Mouse (Mus musculus): ENCODE data around the gene Nr2f2. TPM values are rescaled to one million over a fixed set of nuclear protein-coding genes. Genes with fewer than 3 reads are reported as not detected.
A peak's percentile ranks its signal among the peaks of the same experiment; 100 is the strongest.

Nr2f2 gene
- total RNA-seq, 4 experiments from 2014 or later = 108 to 141 (median 120) TPM

GRCm38 (mm10) chr7:70350781-70351551 lies 15.6 kb downstream of the Nr2f2 start:
- DNase-seq = no peak

GRCm38 (mm10) chr7:70349981-70350670 lies 16.4 kb downstream of the Nr2f2 start:
- no peak for DNase-seq

- no peak for DNase-seq
Observed at GRCm38 (mm10) chr7:70348977-70349615, 17.4 kb downstream of the Nr2f2 start.

- no peak for DNase-seq
Observed at GRCm38 (mm10) chr7:70348064-70348976, 18.2 kb downstream of the Nr2f2 start.

- no peak for DNase-seq
Observed at GRCm38 (mm10) chr7:70347618-70347958, 18.9 kb downstream of the Nr2f2 start.

- DNase-seq = no peak
Observed at GRCm38 (mm10) chr7:70346951-70347617, 19.5 kb downstream of the Nr2f2 start.

- DNase-seq = peak; percentile 94
Observed at GRCm38 (mm10) chr7:70346010-70346536, 20.5 kb downstream of the Nr2f2 start.

GRCm38 (mm10) chr7:70343426-70343825 lies 23.1 kb downstream of the Nr2f2 start:
- DNase-seq = no peak

- no peak for DNase-seq
Observed at GRCm38 (mm10) chr7:70342771-70343170, 23.8 kb downstream of the Nr2f2 start.

- DNase-seq = no peak
Observed at GRCm38 (mm10) chr7:70342076-70342475, 24.5 kb downstream of the Nr2f2 start.

- DNase-seq = no peak
Observed at GRCm38 (mm10) chr7:70339998-70340630, 26.4 kb downstream of the Nr2f2 start.

- no peak for DNase-seq
Observed at GRCm38 (mm10) chr7:70338265-70338640, 28.3 kb downstream of the Nr2f2 start.

- no peak for DNase-seq
Observed at GRCm38 (mm10) chr7:70337581-70338264, 28.8 kb downstream of the Nr2f2 start.

GRCm38 (mm10) chr7:70336571-70337240 lies 29.8 kb downstream of the Nr2f2 start:
- no peak for DNase-seq

GRCm38 (mm10) chr7:70336126-70336525 lies 30.4 kb downstream of the Nr2f2 start:
- DNase-seq = no peak

- DNase-seq = no peak
Observed at GRCm38 (mm10) chr7:70335411-70335810, 31.1 kb downstream of the Nr2f2 start.

- peak; percentile 72 for DNase-seq
Observed at GRCm38 (mm10) chr7:70334836-70335235, 31.7 kb downstream of the Nr2f2 start.

- DNase-seq = no peak
Observed at GRCm38 (mm10) chr7:70333851-70334250, 32.7 kb downstream of the Nr2f2 start.

GRCm38 (mm10) chr7:70332926-70333664 lies 33.4 kb downstream of the Nr2f2 start:
- no peak for DNase-seq
